In genomic region chr11:115089853-115090252, GRCm38 (mm10) we compare ENCODE assay signal across 15 mouse cellular contexts. TPM values are rescaled to one million over a fixed set of nuclear protein-coding genes. Genes with fewer than 3 reads are reported as not detected.
DNase-seq lines count a peak whose midpoint lies in the region; ATAC-seq and TF ChIP-seq lines count a peak whose summit lies in the region.
"Had no signal": no experiment of that assay in that cellular context is flagged by ENCODE, and none has a peak within 500 bp of the region (broad histone marks: within the 10 kb centered on the region; RNA-seq: fewer than 3 reads in every experiment).

No protein-coding gene starts in this region.

- no peak for ATAC-seq in hindbrain, postnatal 0 days
- ATAC-seq in hindbrain, embryonic 14.5 days (ENCODE audit: low FRiP score) = no peak
- ATAC-seq: inflammation-experienced regulatory T-cells, adult 6 months had no signal

- no peak overlapping the region for H3K27ac ChIP-seq in hindbrain, postnatal 0 days
- no peak overlapping the region for H3K27ac ChIP-seq in hindbrain, embryonic 14.5 days
- no peak overlapping the region for H3K27ac ChIP-seq in thymus, adult 2 months (ENCODE audit: control insufficient read depth, insufficient read depth, low read length)
- no peak overlapping the region for H3K27ac ChIP-seq in bone marrow macrophage, adult 2 months (ENCODE audit: insufficient read depth, low read depth, low read length)
- no peak overlapping the region for H3K27ac ChIP-seq in heart, embryonic 10.5 days
- H3K27ac ChIP-seq: heart, embryonic 15.5 days; limb, embryonic 13.5 days; neural tube, embryonic 12.5 days had no signal

- 0 out of 2 replicates have a peak, but pooled peaks cover 4% of the 10 kb centered on the region for H3K9me3 ChIP-seq in hindbrain, postnatal 0 days (ENCODE audit: low read length)
- H3K9me3 ChIP-seq in hindbrain, embryonic 14.5 days (ENCODE audit: control insufficient read depth, low read length) = 0 out of 2 replicates have a peak, but pooled peaks cover 4% of the 10 kb centered on the region
- no peaks in the 10 kb centered on the region for H3K9me3 ChIP-seq in heart, embryonic 10.5 days
- H3K9me3 ChIP-seq: heart, embryonic 15.5 days had no signal

- no peaks in the 10 kb centered on the region for H3K36me3 ChIP-seq in hindbrain, postnatal 0 days (ENCODE audit: insufficient read depth, low read length)
- H3K36me3 ChIP-seq in hindbrain, embryonic 14.5 days (replicated peaks; ENCODE audit: control insufficient read depth, insufficient read depth) = no peaks in the 10 kb centered on the region
- H3K36me3 ChIP-seq in thymus, adult 2 months (ENCODE audit: control insufficient read depth, insufficient read depth, low read length) = no peaks in the 10 kb centered on the region
- no peaks in the 10 kb centered on the region for H3K36me3 ChIP-seq in heart, embryonic 10.5 days
- H3K36me3 ChIP-seq: heart, embryonic 15.5 days; limb, embryonic 13.5 days; neural tube, embryonic 12.5 days had no signal

- no peak for TF ChIP-seq POLR2A in thymus, adult 2 months (IDR thresholded peaks at IDR 0.05; ENCODE audit: control insufficient read depth, extremely low read depth, insufficient read depth, low read length, poor library complexity)
- TF ChIP-seq POLR2A in bone marrow macrophage, adult 2 months (IDR thresholded peaks at IDR 0.05; ENCODE audit: borderline replicate concordance, low read depth, low read length) = no peak

- no peak for DNase-seq in hindbrain, postnatal 0 days (ENCODE audit: low spot score)
- DNase-seq in hindbrain, embryonic 14.5 days (ENCODE audit: low spot score) = no peak
- no peak for DNase-seq in thymus, adult 2 months
- no peak for DNase-seq in thymus, adult 18-20 months
- peak; percentile 47 for DNase-seq in thymus, postnatal 4 days
- DNase-seq in lung, postnatal 25 days (ENCODE audit: low spot score) = no peak
- DNase-seq in heart, embryonic 10.5 days (ENCODE audit: low spot score) = no peak
- DNase-seq: gastrocnemius, postnatal 10 days; layer of hippocampus, adult 9-11 months had no signal

- no peak overlapping the region for H3K4me2 ChIP-seq in hindbrain, postnatal 0 days (ENCODE audit: low read depth, low read length)
- H3K4me2 ChIP-seq in hindbrain, embryonic 14.5 days (replicated peaks) = no peak overlapping the region
- H3K4me2 ChIP-seq: heart, embryonic 15.5 days; limb, embryonic 13.5 days; neural tube, embryonic 12.5 days had no signal

- H3K27me3 ChIP-seq in hindbrain, postnatal 0 days (ENCODE audit: insufficient read depth, low read length) = peaks cover 5% of the 10 kb centered on the region
- peaks cover 26% of the 10 kb centered on the region for H3K27me3 ChIP-seq in hindbrain, embryonic 14.5 days (ENCODE audit: control insufficient read depth, insufficient read depth, low read length)
- H3K27me3 ChIP-seq in thymus, adult 2 months (ENCODE audit: control insufficient read depth, insufficient read depth, low read length) = no peaks in the 10 kb centered on the region; the same call in 1 of the 2 replicates
- H3K27me3 ChIP-seq in heart, embryonic 10.5 days (ENCODE audit: insufficient read depth, poor library complexity, severe bottlenecking) = peaks cover 35% of the 10 kb centered on the region

- H3K4me3 ChIP-seq in hindbrain, postnatal 0 days (ENCODE audit: low read length) = no peak overlapping the region
- no peak overlapping the region for H3K4me3 ChIP-seq in hindbrain, embryonic 14.5 days (replicated peaks; ENCODE audit: low read length)
- H3K4me3 ChIP-seq in thymus, adult 2 months (ENCODE audit: control insufficient read depth, insufficient read depth, low read length) = no peak overlapping the region
- no peak overlapping the region for H3K4me3 ChIP-seq in bone marrow macrophage, adult 2 months (ENCODE audit: insufficient read depth, low read length)
- H3K4me3 ChIP-seq in heart, embryonic 10.5 days = no peak overlapping the region
- H3K4me3 ChIP-seq: heart, embryonic 15.5 days; limb, embryonic 13.5 days; neural tube, embryonic 12.5 days had no signal

- TF ChIP-seq CTCF in hindbrain, postnatal 0 days (IDR thresholded peaks at IDR 0.05; ENCODE audit: low read depth) = peak; percentile 53
- peak; percentile 81; the same call in 1 of the 2 replicates for TF ChIP-seq CTCF in thymus, adult 2 months (IDR thresholded peaks at IDR 0.05; ENCODE audit: borderline replicate concordance, control insufficient read depth, extremely low read depth, insufficient read depth, low read length, poor library complexity)
- TF ChIP-seq CTCF in bone marrow macrophage, adult 2 months (IDR thresholded peaks at IDR 0.05; ENCODE audit: low read depth, low read length) = peak; percentile 95

- WGBS in hindbrain, postnatal 0 days = 66% methylated on average over 6 of the region's 6 CpGs
- 66% methylated on average over 6 of the region's 6 CpGs for WGBS in hindbrain, embryonic 14.5 days
- 69% methylated on average over 6 of the region's 6 CpGs for WGBS in thymus, adult 2 months
- WGBS in heart, embryonic 10.5 days = 63% methylated on average over 6 of the region's 6 CpGs

- H3K9ac ChIP-seq in hindbrain, postnatal 0 days (replicated peaks; ENCODE audit: low read length) = no peak overlapping the region
- H3K9ac ChIP-seq in hindbrain, embryonic 14.5 days = no peak overlapping the region
- H3K9ac ChIP-seq: heart, embryonic 15.5 days; limb, embryonic 13.5 days; neural tube, embryonic 12.5 days had no signal

- 0 out of 2 replicates have a peak, but pooled peaks cover 5% of the 10 kb centered on the region for H3K4me1 ChIP-seq in hindbrain, postnatal 0 days (ENCODE audit: insufficient read depth, low read length)
- H3K4me1 ChIP-seq in hindbrain, embryonic 14.5 days (replicated peaks; ENCODE audit: control insufficient read depth, insufficient read depth, low read length) = 0 out of 2 replicates have a peak, but pooled peaks cover 5% of the 10 kb centered on the region
- H3K4me1 ChIP-seq in thymus, adult 2 months (replicated peaks; ENCODE audit: control insufficient read depth, insufficient read depth, low read length) = 0 out of 2 replicates have a peak, but pooled peaks cover 2% of the 10 kb centered on the region
- H3K4me1 ChIP-seq in bone marrow macrophage, adult 2 months (ENCODE audit: control insufficient read depth, insufficient read depth, low read length) = no peaks in the 10 kb centered on the region
- peaks cover 8% of the 10 kb centered on the region for H3K4me1 ChIP-seq in heart, embryonic 10.5 days

RNA-seq across cellular contexts. Expression of gene Rab37, which starts 1.4 kb away (rescaled TPM):
- total RNA-seq in hindbrain, postnatal 0 days (2014; rRNA removed) = 1.2 TPM in 2 replicates
- polyA plus RNA-seq in hindbrain, postnatal 0 days (2015; fragmentation: Nextera tagmentation; extraction: Ambion mirVana) = 1.2 and 1.3 TPM in 2 replicates
- 0.59 and 0.66 TPM in 2 replicates for polyA plus RNA-seq in hindbrain, embryonic 14.5 days (2014; fragmentation: Nextera tagmentation; extraction: Ambion mirVana)
- polyA plus RNA-seq in thymus, adult 2 months (2012; rRNA removed) = 15.1 and 18.3 TPM in 2 replicates
- not detected in 2 replicates for polyA plus RNA-seq in bone marrow macrophage, adult 2 months (2012; ENCODE audit: insufficient read depth, insufficient read length, missing spikeins)
- 2.2 and 2.6 TPM in 2 replicates for polyA plus RNA-seq in heart, embryonic 10.5 days (2016; fragmentation: Nextera tagmentation; extraction: Ambion mirVana)

RNA-seq across cellular contexts. Expression of gene Cd300e, which starts 27.9 kb away (rescaled TPM):
- total RNA-seq in hindbrain, postnatal 0 days (2014; rRNA removed) = not detected in 2 replicates
- 0.09 and 0.14 TPM in 2 replicates for polyA plus RNA-seq in hindbrain, postnatal 0 days (2015; fragmentation: Nextera tagmentation; extraction: Ambion mirVana)
- 0.16 TPM in 1 of 2 replicates, not detected in the other for polyA plus RNA-seq in hindbrain, embryonic 14.5 days (2014; fragmentation: Nextera tagmentation; extraction: Ambion mirVana)
- 0.12 TPM in 1 of 2 replicates, not detected in the other for polyA plus RNA-seq in thymus, adult 2 months (2012; rRNA removed)
- polyA plus RNA-seq in bone marrow macrophage, adult 2 months (2012; ENCODE audit: insufficient read depth, insufficient read length, missing spikeins) = 10.0 and 11.1 TPM in 2 replicates
- polyA plus RNA-seq in heart, embryonic 10.5 days (2016; fragmentation: Nextera tagmentation; extraction: Ambion mirVana) = 0.09 and 0.26 TPM in 2 replicates
- total RNA-seq: common myeloid progenitor, adult 5-6 weeks; gastrocnemius, postnatal 10 days had no signal
- polyA plus RNA-seq: heart, embryonic 15.5 days; neural tube, embryonic 12.5 days had no signal

RNA-seq across cellular contexts. Expression of gene Cd300ld3, which starts 41.6 kb away (rescaled TPM):
- total RNA-seq in hindbrain, postnatal 0 days (2014; rRNA removed) = not detected in 2 replicates
- polyA plus RNA-seq in hindbrain, postnatal 0 days (2015; fragmentation: Nextera tagmentation; extraction: Ambion mirVana) = not detected in 2 replicates
- polyA plus RNA-seq in hindbrain, embryonic 14.5 days (2014; fragmentation: Nextera tagmentation; extraction: Ambion mirVana) = not detected in 2 replicates
- polyA plus RNA-seq in thymus, adult 2 months (2012; rRNA removed) = 41.5 and 45.3 TPM in 2 replicates
- 542 and 670 TPM in 2 replicates for polyA plus RNA-seq in bone marrow macrophage, adult 2 months (2012; ENCODE audit: insufficient read depth, insufficient read length, missing spikeins)
- polyA plus RNA-seq in heart, embryonic 10.5 days (2016; fragmentation: Nextera tagmentation; extraction: Ambion mirVana) = not detected in 2 replicates
- total RNA-seq: common myeloid progenitor, adult 5-6 weeks had no signal
- polyA plus RNA-seq: heart, embryonic 15.5 days; inflammation-experienced regulatory T-cells, adult 6 months; limb, embryonic 13.5 days; neural tube, embryonic 12.5 days had no signal

RNA-seq across cellular contexts. Expression of gene Cd300lf, which starts 43.9 kb away (rescaled TPM):
- not detected in 2 replicates for total RNA-seq in hindbrain, postnatal 0 days (2014; rRNA removed)
- polyA plus RNA-seq in hindbrain, postnatal 0 days (2015; fragmentation: Nextera tagmentation; extraction: Ambion mirVana) = 0.23 and 0.37 TPM in 2 replicates
- polyA plus RNA-seq in hindbrain, embryonic 14.5 days (2014; fragmentation: Nextera tagmentation; extraction: Ambion mirVana) = not detected in 2 replicates
- 8.4 and 10.4 TPM in 2 replicates for polyA plus RNA-seq in thymus, adult 2 months (2012; rRNA removed)
- 1.9 and 2.9 TPM in 2 replicates for polyA plus RNA-seq in bone marrow macrophage, adult 2 months (2012; ENCODE audit: insufficient read depth, insufficient read length, missing spikeins)
- 0.08 and 0.27 TPM in 2 replicates for polyA plus RNA-seq in heart, embryonic 10.5 days (2016; fragmentation: Nextera tagmentation; extraction: Ambion mirVana)
- total RNA-seq: common myeloid progenitor, adult 5-6 weeks had no signal
- polyA plus RNA-seq: neural tube, embryonic 12.5 days had no signal

RNA-seq across cellular contexts. Expression of gene Cd300ld5, which starts 52.3 kb away (rescaled TPM):
- not detected in 2 replicates for total RNA-seq in hindbrain, postnatal 0 days (2014; rRNA removed)
- polyA plus RNA-seq in hindbrain, postnatal 0 days (2015; fragmentation: Nextera tagmentation; extraction: Ambion mirVana) = not detected in 2 replicates
- not detected in 2 replicates for polyA plus RNA-seq in hindbrain, embryonic 14.5 days (2014; fragmentation: Nextera tagmentation; extraction: Ambion mirVana)
- 6.0 and 9.4 TPM in 2 replicates for polyA plus RNA-seq in thymus, adult 2 months (2012; rRNA removed)
- 16.3 and 17.2 TPM in 2 replicates for polyA plus RNA-seq in bone marrow macrophage, adult 2 months (2012; ENCODE audit: insufficient read depth, insufficient read length, missing spikeins)
- polyA plus RNA-seq in heart, embryonic 10.5 days (2016; fragmentation: Nextera tagmentation; extraction: Ambion mirVana) = not detected in 2 replicates
- total RNA-seq: common myeloid progenitor, adult 5-6 weeks had no signal
- polyA plus RNA-seq: heart, embryonic 15.5 days; inflammation-experienced regulatory T-cells, adult 6 months; limb, embryonic 13.5 days; neural tube, embryonic 12.5 days had no signal

Comparison
In these comparisons a context has a peak if more than half of its experiments do, and no peak if none do; other contexts are left out.
1. RNA of gene Cd300ld3, which starts 41.6 kb away (polyA plus RNA-seq): 542 to 670 TPM in bone marrow macrophage, adult 2 months and 41.5 to 45.3 TPM in thymus, adult 2 months; not detected in hindbrain, postnatal 0 days, not detected in hindbrain, embryonic 14.5 days and not detected in heart, embryonic 10.5 days; every median in the first group is over 10 times any median in the second.
2. Peak in every context shown above with its lines, with median percentiles within 50 percentile points of each other: CTCF ChIP-seq.